Mouse (Mus musculus) midbrain, embryonic 11.5 days (tissue): Measurements from ENCODE around the gene Etnk1. TPM values are rescaled to one million over a fixed set of nuclear protein-coding genes. Genes with fewer than 3 reads are reported as not detected.

Experiments
- ATAC-seq: fragments of 200-750 bp; cut with Nextera tagmentation; 2 replicates; pipeline ENCODE4 v1.8.0; 2017; ENCODE audit warnings: moderate TSS enrichment, moderate library complexity; ENCODE audit not compliant: low FRiP score
- DNase-seq: peaks from one replicate; pipeline ENCODE4 v3.0.0; 2015; ENCODE audit warnings: low spot score; ENCODE audit errors: missing footprints
- H3K27ac ChIP-seq: fragments of 300-500 bp; sonication (generic); 2 replicates; pipeline ENCODE4 v1.5.1; 2014; ENCODE audit warnings: low read depth, low read length
- H3K27me3 ChIP-seq: fragments of 300-500 bp; sonication (generic); 2 replicates; pipeline ENCODE4 v1.6.1; 2014; ENCODE audit warnings: mild to moderate bottlenecking, low read length, moderate library complexity, mixed read lengths; ENCODE audit not compliant: control insufficient read depth, insufficient read depth
- H3K36me3 ChIP-seq: fragments of 300-500 bp; sonication (generic); 2 replicates; pipeline ENCODE4 v1.6.1; 2014; ENCODE audit warnings: mild to moderate bottlenecking, low read length, moderate library complexity, mixed read lengths; ENCODE audit not compliant: control insufficient read depth, insufficient read depth
- H3K4me1 ChIP-seq: fragments of 300-500 bp; sonication (generic); 2 replicates; pipeline ENCODE4 v1.6.1; 2014; ENCODE audit warnings: low read length; ENCODE audit not compliant: control insufficient read depth, insufficient read depth
- H3K4me2 ChIP-seq: fragments of 300-500 bp; sonication (generic); 2 replicates; pipeline ENCODE4 v1.6.1; 2014; ENCODE audit warnings: mild to moderate bottlenecking, moderate library complexity
- H3K4me3 ChIP-seq: fragments of 300-500 bp; sonication (generic); 2 replicates; pipeline ENCODE4 v1.5.1; 2014; ENCODE audit warnings: low read depth, low read length
- H3K9ac ChIP-seq: fragments of 300-500 bp; sonication (generic); 2 replicates; pipeline ENCODE4 v1.6.1; 2014; ENCODE audit warnings: low read length
- H3K9me3 ChIP-seq: fragments of 300-500 bp; sonication (generic); 2 replicates; pipeline ENCODE4 v1.6.1; 2016; ENCODE audit warnings: low read length; ENCODE audit not compliant: control insufficient read depth
- WGBS: fragments of 180-500 bp; shearing (Covaris S2); extraction: QIAGEN DNeasy Blood & Tissue Kit; methylation state at CpG from one replicate; pipeline ENCODE4 v1.1.7; 2014; 5-methylcytosine and 5-hydroxymethylcytosine counted together
- polyA plus RNA-seq: library from polyadenylated mRNA; unstranded; fragments of >200 nt; fragmentation: Nextera tagmentation; extraction: Ambion mirVana; gene quantifications from 2 replicates; pipeline ENCODE4 v1.2.1, GENCODE M21; 2014

The Etnk1 gene
- polyA plus RNA-seq, 1 experiment from 2014 or later = 30.7 TPM

GRCm38 (mm10) chr6:143234868-143235267, 67.8 kb downstream of the Etnk1 start:
- ATAC-seq (no peak), DNase-seq (no peak)
- 89% methylated on average over 8 of the region's 8 CpGs for WGBS
- Histone ChIP-seq H3K4me3 (no peak overlapping the region), H3K9me3 (no peaks in the 10 kb centered on the region), H3K9ac (no peak overlapping the region), H3K27ac (no peak overlapping the region), H3K27me3 (no peaks in the 10 kb centered on the region), H3K36me3 (no peaks in the 10 kb centered on the region), H3K4me2 (no peak overlapping the region), H3K4me1 (no peaks in the 10 kb centered on the region)

DNA sequence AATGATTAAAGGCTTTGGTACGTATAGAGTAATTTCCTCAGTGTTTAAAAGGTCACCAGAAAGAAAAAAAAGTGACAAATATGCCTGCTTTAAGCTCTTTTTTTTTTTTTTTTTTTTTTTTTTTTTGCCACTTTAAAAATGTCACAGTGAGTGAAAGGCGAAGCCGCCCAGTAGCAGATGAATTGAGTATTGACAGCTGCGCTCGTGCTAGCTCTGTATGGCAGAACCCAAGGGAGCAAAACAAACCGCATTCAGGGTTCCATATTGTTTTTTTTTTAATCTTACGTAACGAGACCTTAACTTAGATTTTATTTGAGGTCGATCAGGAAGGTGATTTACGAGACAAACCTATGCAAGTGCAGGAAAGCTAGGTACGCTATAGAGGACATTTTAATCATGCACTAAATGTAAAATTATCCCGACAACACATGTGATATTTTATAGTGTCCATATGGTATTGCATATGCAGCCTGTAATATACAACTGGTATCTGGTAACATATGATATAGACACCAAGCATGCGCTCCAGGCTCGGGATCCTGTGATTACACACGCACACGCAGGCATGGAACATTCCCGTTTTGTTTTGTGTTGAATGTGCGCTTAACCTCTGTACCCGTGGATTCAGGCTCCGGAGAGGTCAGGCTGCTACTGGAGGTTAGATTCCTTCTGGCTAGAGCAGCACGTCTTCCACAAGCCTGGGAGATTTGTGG, 72.5 kb downstream of the Etnk1 start:
- no peaks in the 10 kb centered on the region for H3K9me3 ChIP-seq
- H3K4me2 ChIP-seq = no peak overlapping the region
- no peak overlapping the region for H3K27ac ChIP-seq
- H3K27me3 ChIP-seq = no peaks in the 10 kb centered on the region
- H3K9ac ChIP-seq = no peak overlapping the region
- H3K4me3 ChIP-seq = no peak overlapping the region
- ATAC-seq = no peak
- 86% methylated on average over 21 of the region's 21 CpGs for WGBS
- no peaks in the 10 kb centered on the region for H3K36me3 ChIP-seq
- H3K4me1 ChIP-seq = no peaks in the 10 kb centered on the region
- no peak for DNase-seq

GRCm38 (mm10) chr6:143243191-143243590, 76.2 kb downstream of the Etnk1 start:
- no peak overlapping the region for H3K9ac ChIP-seq
- no peaks in the 10 kb centered on the region for H3K4me1 ChIP-seq
- H3K36me3 ChIP-seq = no peaks in the 10 kb centered on the region
- no peaks in the 10 kb centered on the region for H3K9me3 ChIP-seq
- 78% methylated on average over 5 of the region's 5 CpGs for WGBS
- H3K4me3 ChIP-seq = no peak overlapping the region
- no peak overlapping the region for H3K27ac ChIP-seq
- DNase-seq (no peak), ATAC-seq (no peak)
- no peak overlapping the region for H3K4me2 ChIP-seq
- H3K27me3 ChIP-seq = no peaks in the 10 kb centered on the region

GRCm38 (mm10) chr6:143257921-143258320, 90.9 kb downstream of the Etnk1 start:
- WGBS = 75% methylated on average over 4 of the region's 4 CpGs
- no peaks in the 10 kb centered on the region for H3K36me3 ChIP-seq
- DNase-seq (no peak), ATAC-seq (no peak)
- no peak overlapping the region for H3K27ac ChIP-seq
- no peaks in the 10 kb centered on the region for H3K27me3 ChIP-seq
- no peak overlapping the region for H3K4me3 ChIP-seq
- no peak overlapping the region for H3K4me2 ChIP-seq
- no peak overlapping the region for H3K9ac ChIP-seq
- no peaks in the 10 kb centered on the region for H3K9me3 ChIP-seq
- H3K4me1 ChIP-seq = peaks cover 7% of the 10 kb centered on the region; the same call in 1 of the 2 replicates

DNA sequence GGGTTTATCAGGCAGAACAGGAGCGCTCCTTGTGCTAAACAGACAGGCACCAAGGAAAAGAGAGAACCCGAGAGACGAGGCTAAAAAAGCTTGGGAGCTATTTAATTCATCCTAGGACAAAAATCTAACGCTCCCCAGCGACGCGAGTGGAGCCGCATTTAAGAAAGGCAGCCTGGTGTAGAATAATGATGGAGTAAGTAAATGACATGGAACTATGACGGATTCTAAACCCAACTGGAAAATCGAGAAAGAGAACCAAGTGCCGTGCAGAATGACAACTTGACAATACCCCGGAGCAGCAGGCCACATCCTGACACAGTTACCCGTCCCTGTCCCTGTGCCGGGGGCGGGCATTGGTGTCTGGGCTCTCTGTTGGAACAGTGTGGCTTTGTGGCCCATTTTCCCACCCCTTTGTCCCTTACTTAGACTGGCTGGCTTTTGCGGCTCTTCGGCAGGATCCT, 92.2 kb downstream of the Etnk1 start:
- DNase-seq (peak; percentile 87), ATAC-seq (peak; percentile 77)
- H3K4me2 ChIP-seq = peak overlapping the region; percentile 12; the same call in 1 of the 2 replicates
- no peak overlapping the region for H3K9ac ChIP-seq
- no peak overlapping the region for H3K4me3 ChIP-seq
- no peaks in the 10 kb centered on the region for H3K36me3 ChIP-seq
- H3K9me3 ChIP-seq = no peaks in the 10 kb centered on the region
- H3K27me3 ChIP-seq = no peaks in the 10 kb centered on the region
- no peak overlapping the region for H3K27ac ChIP-seq
- peaks cover 7% of the 10 kb centered on the region; the same call in 1 of the 2 replicates for H3K4me1 ChIP-seq
- 46% methylated on average over 17 of the region's 17 CpGs for WGBS

- peaks cover 7% of the 10 kb centered on the region; the same call in 1 of the 2 replicates for H3K4me1 ChIP-seq
- H3K9ac ChIP-seq = no peak overlapping the region
- no peak overlapping the region for H3K4me2 ChIP-seq
- no peaks in the 10 kb centered on the region for H3K27me3 ChIP-seq
- DNase-seq (peak; percentile 88), ATAC-seq (peak; percentile 59; the same call in 1 of the 2 replicates)
- no peaks in the 10 kb centered on the region for H3K36me3 ChIP-seq
- 72% methylated on average over 18 of the region's 18 CpGs for WGBS
- H3K27ac ChIP-seq = no peak overlapping the region
- H3K9me3 ChIP-seq = no peaks in the 10 kb centered on the region
- no peak overlapping the region for H3K4me3 ChIP-seq
Measured at GRCm38 (mm10) chr6:143259870-143260559, 93.0 kb downstream of the Etnk1 start.

GRCm38 (mm10) chr6:143260560-143261288, 93.7 kb downstream of the Etnk1 start:
- no peaks in the 10 kb centered on the region for H3K36me3 ChIP-seq
- H3K4me3 ChIP-seq = no peak overlapping the region
- ATAC-seq (0 out of 2 replicates have a peak, but pooled peaks have one; percentile 7), DNase-seq (no peak)
- H3K27ac ChIP-seq = no peak overlapping the region
- no peaks in the 10 kb centered on the region for H3K27me3 ChIP-seq
- no peak overlapping the region for H3K4me2 ChIP-seq
- no peaks in the 10 kb centered on the region for H3K9me3 ChIP-seq
- H3K4me1 ChIP-seq = peaks cover 7% of the 10 kb centered on the region; the same call in 1 of the 2 replicates
- H3K9ac ChIP-seq = no peak overlapping the region
- WGBS = 65% methylated on average over 14 of the region's 14 CpGs

- H3K9me3 ChIP-seq = no peaks in the 10 kb centered on the region
- H3K4me2 ChIP-seq = no peak overlapping the region
- peaks cover 7% of the 10 kb centered on the region; the same call in 1 of the 2 replicates for H3K4me1 ChIP-seq
- DNase-seq (no peak), ATAC-seq (peak; percentile 43; the same call in 1 of the 2 replicates)
- no peak overlapping the region for H3K27ac ChIP-seq
- H3K27me3 ChIP-seq = no peaks in the 10 kb centered on the region
- H3K36me3 ChIP-seq = no peaks in the 10 kb centered on the region
- 63% methylated on average over 8 of the region's 8 CpGs for WGBS
- H3K9ac ChIP-seq = no peak overlapping the region
- no peak overlapping the region for H3K4me3 ChIP-seq
Measured at GRCm38 (mm10) chr6:143261289-143261665, 94.3 kb downstream of the Etnk1 start.
